Mouse (Mus musculus): ENCODE results near the gene Rragd. TPM values are rescaled to one million over a fixed set of nuclear protein-coding genes. Genes with fewer than 3 reads are reported as not detected.
A peak's percentile ranks its signal among the peaks of the same experiment; 100 is the strongest.
"Not testable (repeated sequence)": the region's sequence is repeated elsewhere in the genome, so short reads cannot be mapped to it uniquely, and the experiment has no call there.

Gene Rragd
- total RNA-seq (2022), result 10 to 100 TPM; 10.2 to 16.4 (median 13.9) TPM

- peak; percentile 4 for DNase-seq
These were observed at the start of gene Rragd for GRCm38 (mm10) chr4:32982716-32983175. Gene Rragd (plus strand): TSS chr4:32983037.

- no peak for DNase-seq
These were observed 46.0 kb upstream of the Rragd start for GRCm38 (mm10) chr4:32936762-32937341.

- DNase-seq, result no peak
These were observed 43.3 kb upstream of the Rragd start for GRCm38 (mm10) chr4:32939521-32939920.

GRCm38 (mm10) chr4:32939964-32940363 is 42.9 kb upstream of the Rragd start:
- no peak for DNase-seq

GRCm38 (mm10) chr4:32940984-32941383 is 41.9 kb upstream of the Rragd start:
- DNase-seq, result no peak

GRCm38 (mm10) chr4:32947631-32948030 is 35.2 kb upstream of the Rragd start:
- no peak for DNase-seq

- DNase-seq, result no peak
These were observed 34.1 kb upstream of the Rragd start for GRCm38 (mm10) chr4:32948696-32949095.

GRCm38 (mm10) chr4:32950356-32951034 is 32.3 kb upstream of the Rragd start, which contains the start of gene Ankrd6:
Gene Ankrd6 (minus strand): TSS chr4:32950841.
- peak; percentile 36 for DNase-seq

- no peak for DNase-seq
These were observed 31.5 kb upstream of the Rragd start for GRCm38 (mm10) chr4:32951035-32951940.

- no peak for DNase-seq
These were observed 30.2 kb upstream of the Rragd start for GRCm38 (mm10) chr4:32952681-32953080.

GRCm38 (mm10) chr4:32956423-32956822 is 26.4 kb upstream of the Rragd start:
- no peak for DNase-seq

GRCm38 (mm10) chr4:32961394-32961793 is 21.4 kb upstream of the Rragd start:
- DNase-seq, result no peak

- not testable (repeated sequence) for DNase-seq
These were observed 18.2 kb upstream of the Rragd start for GRCm38 (mm10) chr4:32964619-32965018.

GRCm38 (mm10) chr4:32977331-32977730 is 5.5 kb upstream of the Rragd start:
- no peak for DNase-seq

GRCm38 (mm10) chr4:32980061-32980460 is 2.8 kb upstream of the Rragd start:
- DNase-seq, result no peak

GRCm38 (mm10) chr4:32981617-32982016 is 1.2 kb upstream of the Rragd start:
- DNase-seq, result no peak

GRCm38 (mm10) chr4:32982041-32982715 is 659 bp upstream of the Rragd start:
- no peak for DNase-seq

- DNase-seq, result peak; percentile 32
These were observed 629 bp downstream of the Rragd start for GRCm38 (mm10) chr4:32983176-32984155.

GRCm38 (mm10) chr4:32984242-32984641 is 1.4 kb downstream of the Rragd start:
- no peak for DNase-seq

GRCm38 (mm10) chr4:32984801-32985675 is 2.2 kb downstream of the Rragd start:
- DNase-seq, result no peak
